Mouse (Mus musculus) small intestine, adult 2 months (tissue): ENCODE data around the gene Sept8. TPM values are rescaled to one million over a fixed set of nuclear protein-coding genes. Genes with fewer than 3 reads are reported as not detected.

Experiments used
- H3K27ac ChIP-seq: fragments of 200-500 bp; 2 replicates; pipeline ENCODE4 v1.5.1; 2012; ENCODE audit warnings: low read depth, low read length, control low read depth, inconsistent platforms; ENCODE audit not compliant: insufficient read depth
- H3K27me3 ChIP-seq: fragments of 200-500 bp; 2 replicates; pipeline ENCODE4 v1.6.1; 2012; ENCODE audit warnings: mild to moderate bottlenecking, moderate library complexity, low read length, inconsistent platforms; ENCODE audit not compliant: control insufficient read depth, insufficient read depth
- H3K36me3 ChIP-seq: fragments of 200-500 bp; 2 replicates; pipeline ENCODE4 v1.6.1; 2012; ENCODE audit warnings: mild to moderate bottlenecking, low read length, control low read depth, inconsistent platforms; ENCODE audit not compliant: control insufficient read depth, insufficient read depth
- H3K4me1 ChIP-seq: fragments of 200-500 bp; 2 replicates; pipeline ENCODE4 v1.6.1; 2012; ENCODE audit warnings: low read length, inconsistent platforms, mixed read lengths; ENCODE audit not compliant: control insufficient read depth, insufficient read depth, insufficient read length
- H3K4me3 ChIP-seq: fragments of 200-500 bp; 2 replicates; pipeline ENCODE4 v1.5.1; 2012; ENCODE audit warnings: low read depth, mild to moderate bottlenecking, control low read depth, inconsistent platforms, low read length, moderate library complexity
- CTCF ChIP-seq: fragments of 200-500 bp; IDR thresholded peaks from 2 replicates; pipeline ENCODE4 v1.5.1; 2012; ENCODE audit warnings: low read depth, mild to moderate bottlenecking, control low read depth, inconsistent platforms, low read length, moderate library complexity, mixed read lengths; ENCODE audit not compliant: insufficient replicate concordance, insufficient read length; ENCODE audit errors: extremely low read depth
- POLR2A ChIP-seq: fragments of 200-500 bp; IDR thresholded peaks from 2 replicates; pipeline ENCODE4 v1.6.1; 2012; ENCODE audit warnings: low read depth, mild to moderate bottlenecking, control low read depth, inconsistent platforms, low read length, moderate library complexity
- WGBS: fragments of 180-500 bp; shearing (Covaris S2); methylation state at CpG from one replicate; pipeline ENCODE4 v1.1.7; 2018; 5-methylcytosine and 5-hydroxymethylcytosine counted together
- polyA plus RNA-seq: library from polyadenylated mRNA; depleted of rRNA; stranded (reverse); fragments of >200 nt; gene quantifications from 2 replicates; pipeline ENCODE4 v1.2.3, GENCODE M21; 2012

Gene Sept8
- polyA plus RNA-seq, 1 experiment, result 9.7 TPM

DNA sequence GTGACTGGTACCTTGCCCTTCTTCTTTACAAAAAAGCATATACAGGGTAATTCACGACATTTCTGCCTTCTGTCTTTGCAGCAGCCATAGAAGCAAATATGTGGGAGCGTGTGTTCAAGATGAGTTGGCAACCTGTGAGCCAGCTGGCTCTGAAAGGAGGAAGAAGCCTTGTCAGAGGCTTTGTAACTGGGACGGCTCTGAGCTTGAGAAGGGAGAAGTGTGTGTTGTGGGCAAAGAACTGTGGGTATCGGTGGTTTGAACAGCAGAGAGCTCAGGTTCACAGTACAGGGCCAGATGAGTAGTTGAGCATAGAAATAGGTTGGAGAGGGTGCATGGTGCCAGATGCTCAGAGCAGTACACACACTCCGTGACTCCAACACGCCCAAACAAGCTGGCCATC lies 22.1 kb upstream of the Sept8 start:
- Histone ChIP-seq H3K27ac (no peak overlapping the region), H3K27me3 (no peaks in the 10 kb centered on the region), H3K36me3 (no peaks in the 10 kb centered on the region), H3K4me3 (no peak overlapping the region), H3K4me1 (peaks cover 2% of the 10 kb centered on the region; the same call in 1 of the 2 replicates)
- WGBS, result 58% methylated on average over 6 of the region's 6 CpGs
- no peak for TF ChIP-seq CTCF
- no peak for TF ChIP-seq POLR2A

GRCm38 (mm10) chr11:53500569-53500968 lies 18.5 kb upstream of the Sept8 start:
- Histone ChIP-seq H3K27ac (no peak overlapping the region), H3K4me3 (no peak overlapping the region), H3K36me3 (no peaks in the 10 kb centered on the region), H3K4me1 (no peaks in the 10 kb centered on the region), H3K27me3 (no peaks in the 10 kb centered on the region)
- TF ChIP-seq POLR2A (no peak), CTCF (no peak)
- WGBS, result 12% methylated on average over 11 of the region's 11 CpGs

DNA sequence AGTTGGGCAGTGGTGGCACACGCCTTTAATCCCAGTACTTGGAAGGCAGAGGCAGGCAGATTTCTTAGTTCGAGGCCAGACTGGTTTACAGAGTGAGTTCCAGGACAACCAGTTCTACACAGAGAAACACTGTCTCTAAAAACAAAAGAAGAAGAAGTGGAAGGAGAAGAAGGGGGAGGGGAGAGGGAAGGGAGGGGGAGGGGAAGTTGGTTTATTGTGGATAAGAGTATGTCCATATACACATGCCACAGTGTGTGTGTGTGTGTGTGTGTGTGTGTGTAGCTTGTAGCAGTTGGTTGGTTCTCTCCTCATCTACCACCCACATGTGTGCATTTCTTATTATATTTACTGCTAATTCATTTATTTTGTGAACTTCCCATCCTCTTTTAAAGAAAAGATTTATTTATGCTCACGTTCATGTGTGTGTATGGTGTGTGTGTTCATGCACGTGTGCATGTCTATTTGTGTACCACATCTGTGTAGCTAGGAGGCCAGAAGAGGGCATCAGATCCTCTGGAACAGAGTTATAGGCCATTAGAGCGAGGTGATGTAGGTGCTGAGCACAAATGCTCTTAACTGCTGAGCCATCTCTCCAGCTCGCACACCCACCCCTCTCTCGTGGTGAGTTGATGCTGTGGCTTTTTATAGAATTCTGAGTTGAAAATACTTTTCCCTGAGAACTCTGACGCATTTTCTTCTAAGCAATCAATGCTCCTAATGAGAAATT lies 16.9 kb upstream of the Sept8 start:
- WGBS, result 73% methylated on average over 8 of the region's 8 CpGs
- no peaks in the 10 kb centered on the region for H3K36me3 ChIP-seq
- H3K4me1 ChIP-seq, result no peaks in the 10 kb centered on the region
- H3K27ac ChIP-seq, result no peak overlapping the region
- TF ChIP-seq POLR2A, result no peak
- TF ChIP-seq CTCF, result no peak
- H3K4me3 ChIP-seq, result no peak overlapping the region
- no peaks in the 10 kb centered on the region for H3K27me3 ChIP-seq

- no peak for TF ChIP-seq CTCF
- no peak for TF ChIP-seq POLR2A
- no peaks in the 10 kb centered on the region for H3K36me3 ChIP-seq
- WGBS, result 75% methylated on average over 5 of the region's 5 CpGs
These were observed 15.3 kb upstream of the Sept8 start for GRCm38 (mm10) chr11:53503738-53504137.

GRCm38 (mm10) chr11:53504376-53504775 lies 14.7 kb upstream of the Sept8 start:
- Histone ChIP-seq H3K27me3 (no peaks in the 10 kb centered on the region), H3K27ac (no peak overlapping the region), H3K4me1 (no peaks in the 10 kb centered on the region), H3K36me3 (no peaks in the 10 kb centered on the region), H3K4me3 (no peak overlapping the region)
- TF ChIP-seq POLR2A (no peak), CTCF (no peak)
- 84% methylated on average over 8 of the region's 8 CpGs for WGBS

More at GRCm38 (mm10) chr11:53503738-53504137, 15.3 kb upstream of the Sept8 start:
- H3K4me3 ChIP-seq, result no peak overlapping the region
- H3K4me1 ChIP-seq, result no peaks in the 10 kb centered on the region
- no peak overlapping the region for H3K27ac ChIP-seq
- no peaks in the 10 kb centered on the region for H3K27me3 ChIP-seq

DNA sequence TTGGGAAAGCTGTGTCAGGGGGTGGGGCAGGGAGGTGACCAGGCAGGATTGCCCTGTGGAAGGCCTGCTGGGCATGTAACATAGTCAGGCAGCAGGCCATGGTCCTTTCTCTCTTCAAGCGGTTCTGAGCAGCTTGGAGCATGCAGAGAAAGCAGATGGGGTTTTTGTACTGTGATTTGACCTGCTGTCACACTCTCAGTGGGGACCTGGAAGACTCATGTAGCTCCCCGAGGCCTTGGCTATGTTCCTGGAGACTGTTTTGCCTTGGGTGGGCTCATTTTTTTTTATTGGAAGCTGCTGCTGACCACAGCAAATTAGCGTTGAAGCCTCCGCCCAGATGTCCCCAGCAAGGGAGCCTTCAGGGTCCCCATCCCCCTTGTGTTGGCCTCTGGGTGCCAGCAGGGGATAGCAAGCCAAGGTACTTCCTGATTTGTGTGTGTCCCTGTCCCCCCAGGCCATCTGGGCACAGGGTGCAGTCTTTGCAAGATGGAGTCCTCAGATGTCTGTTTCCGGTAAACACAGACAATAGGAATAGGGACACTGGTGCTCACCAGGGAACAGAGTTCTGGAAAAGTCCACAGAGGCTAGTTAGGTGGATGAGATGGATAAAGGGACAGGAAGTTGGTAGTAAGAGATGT lies 13.9 kb upstream of the Sept8 start:
- Histone ChIP-seq H3K4me3 (no peak overlapping the region), H3K36me3 (no peaks in the 10 kb centered on the region), H3K27me3 (no peaks in the 10 kb centered on the region), H3K4me1 (no peaks in the 10 kb centered on the region), H3K27ac (no peak overlapping the region)
- 89% methylated on average over 5 of the region's 5 CpGs for WGBS
- no peak for TF ChIP-seq POLR2A
- TF ChIP-seq CTCF, result no peak

DNA sequence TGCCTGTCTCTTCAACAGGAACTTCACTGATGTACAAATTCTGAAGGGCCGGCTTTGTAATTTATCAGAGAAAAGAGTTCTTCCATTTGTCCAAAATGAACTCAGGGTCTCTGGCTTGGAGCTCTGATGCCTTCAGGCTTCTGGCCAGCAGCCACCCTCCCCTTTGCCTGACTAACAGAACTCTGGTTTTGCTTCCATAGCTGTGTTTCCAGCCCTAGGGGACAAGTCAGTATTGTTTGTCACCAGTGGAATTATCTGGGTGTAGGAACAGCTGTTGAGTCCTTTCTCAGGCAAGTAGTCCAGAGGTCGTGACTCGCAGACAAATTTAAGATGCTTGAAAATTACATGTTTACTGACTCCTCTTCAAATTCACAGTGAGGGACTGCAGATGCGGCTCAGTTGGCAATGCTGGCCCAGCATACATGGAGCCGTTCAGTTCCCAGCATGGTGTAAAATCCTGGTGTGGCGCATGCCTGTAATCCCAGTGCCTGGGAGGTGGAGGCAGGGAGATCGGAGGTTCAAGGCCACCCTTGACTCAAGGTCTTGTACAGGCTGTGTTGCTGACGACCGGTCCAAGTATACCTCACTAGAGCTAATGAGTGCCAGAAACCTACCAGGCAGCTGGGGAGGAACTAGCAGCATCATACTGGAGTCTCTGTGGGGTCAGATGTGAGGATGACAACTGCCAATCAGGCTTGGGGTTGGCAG lies 11.8 kb upstream of the Sept8 start:
- Histone ChIP-seq H3K27me3 (no peaks in the 10 kb centered on the region), H3K4me3 (no peak overlapping the region), H3K27ac (no peak overlapping the region), H3K36me3 (no peaks in the 10 kb centered on the region), H3K4me1 (no peaks in the 10 kb centered on the region)
- no peak for TF ChIP-seq CTCF
- no peak for TF ChIP-seq POLR2A
- WGBS, result 79% methylated on average over 9 of the region's 9 CpGs
